14 mouse cellular contexts compared by ENCODE assay signal in the genomic region with DNA sequence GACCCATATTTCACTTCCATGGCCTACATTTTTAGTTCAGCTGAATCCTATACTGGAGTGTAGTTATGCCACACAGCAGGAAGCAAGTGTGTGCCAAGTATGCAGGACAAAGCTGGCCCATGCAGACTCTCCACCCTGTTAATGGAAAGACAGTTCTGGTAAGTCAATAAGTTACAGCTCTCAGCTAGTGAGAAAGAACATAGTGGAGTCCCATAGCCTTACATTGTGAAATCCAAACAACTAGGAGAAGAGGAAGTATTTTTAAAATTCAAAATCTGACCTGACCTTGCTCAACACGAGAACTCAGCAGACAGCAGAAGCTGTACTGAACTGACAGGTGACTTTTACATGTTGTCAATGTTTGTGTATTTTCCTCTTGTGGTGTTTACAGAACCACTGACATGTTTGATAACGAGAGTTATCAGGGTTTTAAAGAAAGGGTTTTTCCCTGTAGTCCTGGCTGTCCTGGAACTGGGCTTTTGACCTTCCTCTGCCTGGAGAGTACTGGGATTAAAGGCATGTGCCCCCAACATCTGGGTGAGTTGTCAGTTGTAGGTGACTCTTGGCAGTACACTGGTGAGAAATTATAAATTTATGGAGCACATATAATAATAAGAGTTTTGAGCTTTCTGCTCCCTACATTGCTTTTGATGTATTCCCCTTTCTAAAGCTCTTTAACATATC. TPM values are rescaled to one million over a fixed set of nuclear protein-coding genes. Genes with fewer than 3 reads are reported as not detected.
DNase-seq lines count a peak whose midpoint lies in the region; ATAC-seq lines count a peak whose summit lies in the region.
"Had no signal": no experiment of that assay in that cellular context is flagged by ENCODE, and none has a peak within 500 bp of the region (broad histone marks: within the 10 kb centered on the region; RNA-seq: fewer than 3 reads in every experiment).

No protein-coding gene starts in this region.

- no peak for DNase-seq in cerebellum, adult 11 months
- peak; percentile 62 to 74 for DNase-seq in cerebellum, postnatal 10 days
- peak; percentile 32 for DNase-seq in kidney, postnatal 10 days
- DNase-seq in lung, postnatal 4 days = peak; percentile 16 to 57
- no peak for DNase-seq in T-cell, adult 2 months (ENCODE audit: low spot score)
- DNase-seq in adrenal gland, postnatal 36 days = no peak
- DNase-seq in hindbrain, embryonic 10.5 days (ENCODE audit: low spot score) = no peak
- DNase-seq: heart, postnatal 10 days; thymus, postnatal 36 days had no signal

- H3K4me1 ChIP-seq in hindbrain, embryonic 10.5 days (replicated peaks) = no peaks in the 10 kb centered on the region
- H3K4me1 ChIP-seq: midbrain, embryonic 12.5 days had no signal

- ATAC-seq in cerebellum, adult (ENCODE audit: insufficient number of reproducible peaks, low FRiP score, low TSS enrichment) = peak; percentile 15; the same call in 1 of the 2 replicates
- ATAC-seq: forebrain, embryonic 15.5 days had no signal

- H3K27me3 ChIP-seq in hindbrain, embryonic 10.5 days (ENCODE audit: insufficient read depth, poor library complexity, severe bottlenecking) = no peaks in the 10 kb centered on the region
- H3K27me3 ChIP-seq: forebrain, embryonic 15.5 days; midbrain, embryonic 12.5 days had no signal

- H3K27ac ChIP-seq in hindbrain, embryonic 10.5 days = no peak overlapping the region
- H3K27ac ChIP-seq: forebrain, embryonic 15.5 days; midbrain, embryonic 12.5 days had no signal

- 0 out of 2 replicates have a peak, but pooled peaks cover 4% of the 10 kb centered on the region for H3K9me3 ChIP-seq in hindbrain, embryonic 10.5 days
- H3K9me3 ChIP-seq: forebrain, embryonic 15.5 days; midbrain, embryonic 12.5 days had no signal

- 76% methylated on average over 2 of the region's 2 CpGs for WGBS in hindbrain, embryonic 10.5 days

- no peak overlapping the region for H3K4me3 ChIP-seq in hindbrain, embryonic 10.5 days
- H3K4me3 ChIP-seq: forebrain, embryonic 15.5 days; midbrain, embryonic 12.5 days had no signal

- H3K36me3 ChIP-seq in hindbrain, embryonic 10.5 days = no peaks in the 10 kb centered on the region
- H3K36me3 ChIP-seq: forebrain, embryonic 15.5 days; midbrain, embryonic 12.5 days had no signal

RNA-seq across cellular contexts. Expression of a gene that starts 56.2 kb away (rescaled TPM):
- not detected for total RNA-seq in adrenal gland, postnatal 36 days (2021)
- not detected in 2 replicates for polyA plus RNA-seq in hindbrain, embryonic 10.5 days (2016; fragmentation: Nextera tagmentation; extraction: Ambion mirVana)
- total RNA-seq: heart, postnatal 10 days; layer of hippocampus, postnatal 14 days had no signal
- polyA plus RNA-seq: cortical plate, adult 2 months; forebrain, embryonic 15.5 days; midbrain, embryonic 12.5 days had no signal

Comparison
In these comparisons a context has a peak if more than half of its experiments do, and no peak if none do; other contexts are left out.
1. DNase-seq: peak in cerebellum, postnatal 10 days (2 of 2), kidney, postnatal 10 days (single experiment) and lung, postnatal 4 days (2 of 2); none in cerebellum, adult 11 months (single experiment), T-cell, adult 2 months (single experiment), adrenal gland, postnatal 36 days (0 of 2) and hindbrain, embryonic 10.5 days (single experiment).